8 mouse cellular contexts compared by ENCODE assay signal in genomic region chr5:33657251-33657786, GRCm38 (mm10). TPM values are rescaled to one million over a fixed set of nuclear protein-coding genes. Genes with fewer than 3 reads are reported as not detected.
DNase-seq lines count a peak whose midpoint lies in the region; ATAC-seq and TF ChIP-seq lines count a peak whose summit lies in the region.

No protein-coding gene starts in this region.

- TF ChIP-seq CTCF in testis, adult 2 months (IDR thresholded peaks at IDR 0.05; ENCODE audit: control insufficient read depth, insufficient read depth, insufficient replicate concordance, low read depth, low read length): no peak

- peaks cover 4% of the 10 kb centered on the region for H3K36me3 ChIP-seq in testis, adult 2 months (ENCODE audit: control insufficient read depth, insufficient read depth, low read length)
- H3K36me3 ChIP-seq in midbrain, embryonic 13.5 days: peaks cover 25% of the 10 kb centered on the region

- TF ChIP-seq POLR2A in testis, adult 2 months (IDR thresholded peaks at IDR 0.05; ENCODE audit: control insufficient read depth, low read depth, low read length): no peak

- peak; percentile 83 for DNase-seq in adrenal gland, postnatal 14 days
- no peak for DNase-seq in adrenal gland, postnatal 4 days (ENCODE audit: low spot score in 2 of 2)
- no peak for DNase-seq in testis, postnatal 10 days (ENCODE audit: low spot score)
- DNase-seq in T-cell, adult 2 months (ENCODE audit: low spot score): no peak
- DNase-seq in adipocyte (ENCODE audit: low spot score): no peak

- peak overlapping the region; percentile 81 for H3K9ac ChIP-seq in midbrain, embryonic 13.5 days (replicated peaks)

- H3K4me2 ChIP-seq in midbrain, embryonic 13.5 days (replicated peaks): peak overlapping the region; percentile 93

- H3K9me3 ChIP-seq in midbrain, embryonic 13.5 days: no peaks in the 10 kb centered on the region

- ATAC-seq in inflammation-experienced regulatory T-cells, adult 6 months: peak; percentile 46
- ATAC-seq in midbrain, embryonic 13.5 days: no peak; the same call in 1 of the 2 replicates

- peak overlapping the region; percentile 94 for H3K4me3 ChIP-seq in testis, adult 2 months (ENCODE audit: control insufficient read depth, low read depth, low read length)
- H3K4me3 ChIP-seq in midbrain, embryonic 13.5 days (replicated peaks): peak overlapping the region; percentile 70

- peaks cover 10% of the 10 kb centered on the region for H3K4me1 ChIP-seq in testis, adult 2 months (ENCODE audit: control insufficient read depth, insufficient read depth, low read length)
- peaks cover 49% of the 10 kb centered on the region for H3K4me1 ChIP-seq in midbrain, embryonic 13.5 days (replicated peaks)

- H3K27ac ChIP-seq in testis, adult 2 months (ENCODE audit: control insufficient read depth, insufficient read depth, low read depth, low read length): peak overlapping the region; percentile 99
- H3K27ac ChIP-seq in midbrain, embryonic 13.5 days: peak overlapping the region; percentile 90

- no peaks in the 10 kb centered on the region for H3K27me3 ChIP-seq in testis, adult 2 months (ENCODE audit: control insufficient read depth, insufficient read depth, low read length)
- no peaks in the 10 kb centered on the region for H3K27me3 ChIP-seq in midbrain, embryonic 13.5 days

- under 1% methylated on average over 32 of the region's 32 CpGs for WGBS in midbrain, embryonic 13.5 days

RNA-seq across cellular contexts. Expression of gene Tacc3, which starts 0.6 kb away (rescaled TPM):
- 16.8 and 23.8 TPM in 2 replicates for total RNA-seq in adrenal gland, postnatal 14 days (2021)
- 10 to 100 TPM; 47.4 to 49.1 TPM for total RNA-seq in adrenal gland, postnatal 4 days (2021)
- polyA plus RNA-seq in testis, adult 2 months (2012; rRNA removed): 42.6 and 42.8 TPM in 2 replicates
- 100 to 1,000 TPM in 1 of 3 experiments, 10 to 100 TPM in 2; 19.1 to 147 (median 22.1) TPM for polyA plus RNA-seq in inflammation-experienced regulatory T-cells, adult 6 months (2017; shearing (Covaris generic))
- 84.6 and 88.0 TPM in 2 replicates for polyA plus RNA-seq in midbrain, embryonic 13.5 days (2015; fragmentation: Nextera tagmentation; extraction: Ambion mirVana)

RNA-seq across cellular contexts. Expression of gene Tmem129, which starts 0.9 kb away (rescaled TPM):
- total RNA-seq in adrenal gland, postnatal 14 days (2021): 20.0 and 25.1 TPM in 2 replicates
- 10 to 100 TPM; 20.2 to 21.8 TPM for total RNA-seq in adrenal gland, postnatal 4 days (2021)
- polyA plus RNA-seq in testis, adult 2 months (2012; rRNA removed): 50.6 and 56.1 TPM in 2 replicates
- polyA plus RNA-seq in inflammation-experienced regulatory T-cells, adult 6 months (2017; shearing (Covaris generic)): 10 to 100 TPM; 26.3 to 33.7 (median 32.2) TPM
- 31.8 and 33.2 TPM in 2 replicates for polyA plus RNA-seq in midbrain, embryonic 13.5 days (2015; fragmentation: Nextera tagmentation; extraction: Ambion mirVana)

RNA-seq across cellular contexts. Expression of gene Slbp, which starts 4.9 kb away (rescaled TPM):
- total RNA-seq in adrenal gland, postnatal 14 days (2021): 53.5 and 61.1 TPM in 2 replicates
- 10 to 100 TPM; 65.7 to 71.6 TPM for total RNA-seq in adrenal gland, postnatal 4 days (2021)
- polyA plus RNA-seq in testis, adult 2 months (2012; rRNA removed): 68.0 and 70.6 TPM in 2 replicates
- 100 to 1,000 TPM; 121 to 329 (median 129) TPM for polyA plus RNA-seq in inflammation-experienced regulatory T-cells, adult 6 months (2017; shearing (Covaris generic))
- 143 and 151 TPM in 2 replicates for polyA plus RNA-seq in midbrain, embryonic 13.5 days (2015; fragmentation: Nextera tagmentation; extraction: Ambion mirVana)

RNA-seq across cellular contexts. Expression of gene Gm9903, which starts 27.6 kb away (rescaled TPM):
- total RNA-seq in adrenal gland, postnatal 14 days (2021): 0.44 and 0.49 TPM in 2 replicates
- 1 to 10 TPM in 1 of 2 experiments, under 1 TPM in 1; 0.56 to 1.1 TPM for total RNA-seq in adrenal gland, postnatal 4 days (2021)
- polyA plus RNA-seq in testis, adult 2 months (2012; rRNA removed): 23.7 and 24.9 TPM in 2 replicates
- under 1 TPM; 0.63 to 0.82 (median 0.66) TPM for polyA plus RNA-seq in inflammation-experienced regulatory T-cells, adult 6 months (2017; shearing (Covaris generic))
- 0.85 TPM in 2 replicates for polyA plus RNA-seq in midbrain, embryonic 13.5 days (2015; fragmentation: Nextera tagmentation; extraction: Ambion mirVana)

RNA-seq across cellular contexts. Expression of gene Fam53a, which starts 27.9 kb away (rescaled TPM):
- 26.8 and 27.6 TPM in 2 replicates for total RNA-seq in adrenal gland, postnatal 14 days (2021)
- 10 to 100 TPM; 29.5 to 29.7 TPM for total RNA-seq in adrenal gland, postnatal 4 days (2021)
- polyA plus RNA-seq in testis, adult 2 months (2012; rRNA removed): 16.4 and 17.6 TPM in 2 replicates
- 10 to 100 TPM; 17.8 to 23.6 (median 22.2) TPM for polyA plus RNA-seq in inflammation-experienced regulatory T-cells, adult 6 months (2017; shearing (Covaris generic))
- 36.0 and 41.3 TPM in 2 replicates for polyA plus RNA-seq in midbrain, embryonic 13.5 days (2015; fragmentation: Nextera tagmentation; extraction: Ambion mirVana)
